Mouse (Mus musculus) embryo, embryonic 9.5 days (tissue): ENCODE measurements around the gene Rnf152.

ENCODE experiments used
- DNase-seq: peaks from one replicate; pipeline ENCODE4 v3.0.0-alpha.2; 2017; ENCODE audit errors: extremely low spot score

Gene Rnf152

DNA sequence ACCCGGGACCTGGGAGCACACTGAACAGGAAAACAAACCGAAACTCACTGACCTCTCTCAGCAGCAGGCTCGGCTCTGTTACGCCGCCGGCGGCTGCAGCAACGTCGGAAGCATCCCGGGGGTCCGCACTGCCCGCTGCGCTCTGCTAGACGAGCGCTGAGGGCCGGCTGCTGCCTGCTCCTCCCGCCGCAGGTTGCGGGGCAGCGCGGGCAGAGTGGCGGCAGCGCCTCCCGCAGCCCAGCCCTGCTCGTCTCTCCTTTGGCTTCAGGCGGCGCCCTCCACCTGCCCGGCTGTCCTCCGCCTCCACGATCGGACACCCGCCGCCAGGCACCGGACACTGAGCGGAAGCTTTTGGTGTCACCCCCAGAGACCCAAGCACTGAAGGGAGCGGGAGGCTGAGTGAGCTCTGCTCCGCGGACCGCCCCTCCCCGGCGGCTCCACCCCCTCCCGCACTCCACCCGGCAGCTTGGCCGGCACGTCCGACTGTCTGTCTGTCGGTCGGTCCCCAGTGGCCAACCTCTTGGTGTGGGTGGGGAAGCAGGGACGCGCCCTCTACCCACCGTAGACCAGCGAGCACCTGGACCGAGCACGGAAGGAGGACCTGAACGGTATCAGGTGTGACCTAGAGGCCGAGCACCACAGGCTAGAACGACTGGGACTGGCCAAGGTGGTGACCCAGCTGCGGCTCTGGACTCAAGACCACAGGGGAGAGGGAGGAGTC lies at the start of gene Rnf152:
Gene Rnf152 (minus strand): TSS at position 420 of the 721 bp plus-strand sequence.
- DNase-seq, result peak; percentile 64

DNA sequence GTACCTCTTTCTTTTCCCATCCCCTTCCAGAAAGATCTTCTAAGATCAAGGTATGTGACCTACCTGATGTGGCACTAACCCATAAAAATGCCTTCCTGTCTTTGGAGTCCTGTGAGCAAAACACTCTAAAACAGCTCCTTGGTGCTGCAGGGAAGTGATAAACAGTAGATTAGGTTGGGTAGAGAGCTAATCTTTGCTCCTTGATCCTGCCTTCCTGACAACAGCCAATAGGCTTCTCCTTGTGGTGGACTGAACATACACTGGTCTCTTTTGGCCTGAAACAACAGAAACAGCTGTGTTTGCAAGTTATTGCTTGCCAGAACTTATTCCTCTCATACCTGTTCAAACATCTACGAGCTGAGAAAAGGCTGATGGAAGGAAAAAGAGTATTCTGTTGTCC lies 46.3 kb upstream of the Rnf152 start:
- no peak for DNase-seq

DNA sequence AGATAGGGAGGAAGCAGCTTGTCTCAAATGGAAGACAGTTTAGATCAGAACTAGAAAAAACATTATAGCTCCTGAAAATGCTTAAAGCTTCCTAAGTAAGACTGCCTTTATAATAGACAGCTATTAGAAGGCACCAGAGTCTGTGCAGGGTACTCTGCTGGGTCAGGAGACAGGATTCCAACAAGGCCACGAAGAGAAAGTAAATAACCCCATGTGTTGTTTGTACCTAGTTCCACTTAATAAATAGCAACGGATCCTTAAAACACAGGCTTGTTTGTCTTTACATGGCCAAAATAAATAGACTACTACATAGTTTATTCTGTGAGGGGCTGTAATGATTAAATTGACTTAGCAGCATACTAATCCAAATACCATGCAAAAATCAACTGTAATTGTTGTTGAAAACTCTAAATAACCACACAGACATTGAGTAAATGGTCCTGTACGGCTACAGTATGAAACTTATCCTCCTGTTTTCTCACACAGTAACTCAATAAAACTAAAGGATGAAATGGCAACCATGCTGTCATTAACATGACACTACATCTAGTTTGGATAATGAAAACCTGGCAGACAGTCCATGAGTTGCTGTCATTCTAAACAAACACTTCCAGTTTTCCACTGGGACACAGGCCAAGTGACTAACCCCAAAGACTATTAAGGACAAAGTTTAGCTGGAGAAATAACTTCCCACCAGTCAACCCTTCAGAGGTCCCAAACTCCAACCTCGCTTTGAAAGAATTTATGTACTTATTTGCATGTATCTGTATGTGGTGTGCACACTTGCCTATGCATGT lies 27.8 kb upstream of the Rnf152 start:
- DNase-seq, result no peak

DNA sequence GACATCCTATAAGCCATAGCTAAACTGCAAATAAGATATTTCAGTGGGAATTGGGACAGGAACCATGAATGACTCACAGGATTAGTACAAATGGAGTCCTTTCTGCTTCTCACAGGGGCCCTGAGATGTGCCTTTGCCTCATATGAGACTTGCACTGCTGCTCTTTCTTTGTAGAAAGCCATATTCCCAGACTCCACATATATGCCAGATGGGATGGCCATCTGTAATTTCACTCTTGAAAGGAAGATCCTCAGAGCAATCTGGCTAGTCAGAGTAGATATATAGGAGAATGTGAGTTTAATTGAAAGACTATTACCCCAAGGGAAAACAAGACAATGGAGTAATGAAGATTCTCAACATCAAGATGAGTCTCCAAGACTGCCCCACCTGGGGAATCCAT lies 21.0 kb upstream of the Rnf152 start:
- no peak for DNase-seq

DNA sequence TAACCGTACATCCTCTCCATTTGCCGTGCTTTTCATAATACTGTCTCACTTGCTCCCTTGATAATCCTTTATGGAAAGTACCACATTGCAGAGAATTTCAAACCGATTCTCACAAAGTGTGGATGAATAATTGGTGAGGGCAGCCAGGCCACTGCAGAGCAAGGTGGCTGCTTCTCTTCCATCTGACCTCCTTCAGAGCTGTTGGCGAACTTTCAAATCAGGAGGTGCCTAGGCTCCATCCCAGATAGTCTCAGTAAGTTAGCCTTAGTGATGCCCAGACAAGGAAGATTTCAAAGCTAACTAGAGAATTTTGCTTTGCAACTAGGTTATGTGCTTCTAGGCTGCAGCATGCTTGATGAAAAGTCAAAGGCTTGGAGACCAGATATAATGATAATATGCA lies 18.1 kb upstream of the Rnf152 start:
- no peak for DNase-seq

DNA sequence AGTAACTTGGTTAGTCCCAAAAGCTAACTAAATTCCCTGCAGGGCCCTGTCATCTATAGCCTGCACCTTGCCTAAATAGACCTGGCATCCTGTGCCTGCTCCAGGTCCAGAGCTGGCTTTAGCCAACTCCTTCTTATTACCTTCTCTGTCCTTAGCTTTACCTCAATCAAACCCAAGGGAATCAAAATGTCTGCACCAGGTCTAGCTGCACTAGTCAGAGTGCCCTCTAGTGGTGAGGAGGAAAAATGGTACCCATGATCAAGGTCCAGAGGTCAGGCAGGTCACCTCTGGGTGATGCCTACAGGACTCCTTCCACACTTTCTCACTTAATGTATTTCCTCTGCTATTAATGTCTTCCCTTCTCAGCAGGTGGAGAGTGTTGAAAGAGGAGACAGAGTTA lies 6.2 kb upstream of the Rnf152 start:
- no peak for DNase-seq

DNA sequence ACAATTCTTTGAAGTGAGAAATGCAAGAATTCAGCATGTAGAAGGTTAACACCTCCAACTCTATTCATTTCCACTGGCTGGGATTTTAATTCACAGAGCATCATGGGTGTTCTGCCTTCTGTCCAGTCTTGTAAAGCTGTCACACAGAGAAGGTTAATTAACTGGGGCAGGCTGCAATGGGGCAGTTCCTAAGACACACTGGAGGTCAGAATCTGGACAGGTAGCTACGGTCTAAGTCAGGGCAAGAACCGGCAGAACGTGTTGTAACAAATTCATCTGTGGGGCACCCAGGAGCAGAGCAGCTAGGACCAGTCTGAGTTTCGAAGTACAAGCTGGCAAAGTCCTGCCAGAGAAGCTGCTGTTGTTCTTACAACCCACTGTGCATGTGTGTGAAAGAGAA lies 2.4 kb upstream of the Rnf152 start:
- no peak for DNase-seq

DNA sequence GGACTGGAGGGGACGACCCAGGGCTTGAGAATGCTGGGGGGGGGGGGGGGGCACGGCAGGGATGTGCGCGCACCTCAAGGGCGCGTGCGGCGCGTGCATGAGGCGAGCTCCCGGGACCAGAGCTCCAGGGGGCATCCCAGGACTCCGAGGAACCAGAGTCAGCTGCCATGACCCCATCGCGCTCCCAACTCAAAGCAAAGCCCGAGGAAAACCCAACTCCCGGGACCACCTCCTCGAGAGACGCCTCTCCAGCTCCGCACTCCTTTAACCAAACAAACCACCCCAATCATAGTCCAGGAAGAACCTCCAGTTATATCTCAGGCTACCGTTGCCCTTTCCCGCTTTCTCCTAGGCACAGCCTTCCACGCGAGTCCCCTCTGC lies 610 bp downstream of the Rnf152 start:
- DNase-seq, result no peak

DNA sequence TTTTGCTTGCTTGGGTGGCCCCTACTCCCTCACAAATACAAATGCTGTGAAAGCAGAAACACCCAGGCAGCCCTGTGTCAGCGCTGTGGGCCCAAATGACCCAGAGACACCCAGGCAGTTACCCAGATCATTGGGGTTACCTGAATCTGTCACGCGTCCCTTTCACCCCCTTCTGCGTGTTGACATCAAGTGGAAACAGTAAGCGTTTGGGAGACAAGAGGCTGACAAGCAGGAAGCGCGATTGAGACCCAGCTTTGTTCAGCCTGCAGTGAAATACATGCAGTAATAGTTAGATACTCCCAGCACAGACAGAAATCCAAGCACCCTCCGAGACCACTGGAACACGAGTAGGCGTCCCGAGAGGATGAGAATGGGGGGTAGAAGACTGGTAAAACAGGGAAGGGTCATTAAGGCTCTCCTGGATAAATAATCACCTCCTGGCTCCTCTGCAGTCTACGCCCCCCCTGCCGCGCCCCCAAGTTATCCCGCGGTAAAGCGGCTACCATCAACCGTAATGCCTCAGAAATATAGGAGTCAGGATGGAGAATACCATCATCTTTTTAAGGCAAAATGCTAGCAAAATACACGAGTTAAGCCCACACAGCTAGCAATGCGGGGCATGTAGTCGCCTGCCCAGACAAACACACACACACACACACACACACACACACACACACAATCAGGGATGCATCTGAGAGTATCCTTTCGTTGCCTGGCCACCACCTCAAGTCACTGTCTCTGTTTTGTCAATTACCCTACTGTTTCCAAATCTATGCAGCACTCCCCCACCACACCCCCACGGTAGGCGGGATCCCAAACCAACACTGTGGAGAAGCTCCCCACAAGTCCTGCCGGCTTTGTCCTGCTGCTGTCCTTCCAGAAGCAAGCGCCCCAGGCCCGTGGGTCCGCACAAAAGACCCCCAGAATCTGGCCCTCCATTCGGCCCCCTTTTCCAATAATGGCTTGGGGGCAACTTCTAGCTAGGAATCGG lies 1.3 kb downstream of the Rnf152 start:
- peak; percentile 11 for DNase-seq

DNA sequence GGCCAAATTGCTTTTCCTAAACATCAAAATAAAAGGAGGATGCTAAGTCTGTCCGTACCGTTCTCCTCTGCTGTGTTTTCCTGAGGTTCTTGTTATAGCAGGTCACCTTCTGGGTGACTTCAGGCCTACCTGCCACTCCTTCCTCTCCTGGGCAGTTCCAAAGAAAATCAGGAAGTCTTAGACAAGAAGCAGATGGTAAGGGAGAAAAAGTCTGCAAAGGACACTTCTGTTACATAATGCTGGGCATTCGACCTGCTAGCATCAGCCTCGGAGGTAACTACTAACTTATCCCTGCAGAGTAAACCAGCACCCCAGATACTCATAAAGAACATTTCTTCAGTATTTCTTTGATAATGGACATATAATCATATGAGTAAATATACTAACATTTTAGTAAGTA lies 4.7 kb downstream of the Rnf152 start:
- DNase-seq, result no peak

DNA sequence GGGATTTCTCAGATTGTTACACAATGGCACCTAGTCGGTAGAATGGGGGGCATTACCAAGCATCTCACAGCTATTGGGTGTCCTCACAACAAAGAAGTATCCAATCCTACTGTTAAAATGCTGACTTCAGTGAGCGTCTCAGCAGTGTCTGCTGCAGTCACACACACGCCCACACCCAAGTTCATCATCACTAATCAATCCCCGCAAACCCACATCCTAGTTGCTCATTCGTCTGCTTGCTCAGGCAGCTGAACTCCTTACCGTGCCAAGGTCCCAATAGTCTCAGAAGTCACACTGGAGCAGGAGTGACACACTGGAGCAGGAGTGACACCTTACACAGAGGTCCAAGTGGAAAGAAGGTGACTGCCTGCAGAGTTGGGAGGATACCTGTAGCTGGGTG lies 14.2 kb downstream of the Rnf152 start:
- no peak for DNase-seq

DNA sequence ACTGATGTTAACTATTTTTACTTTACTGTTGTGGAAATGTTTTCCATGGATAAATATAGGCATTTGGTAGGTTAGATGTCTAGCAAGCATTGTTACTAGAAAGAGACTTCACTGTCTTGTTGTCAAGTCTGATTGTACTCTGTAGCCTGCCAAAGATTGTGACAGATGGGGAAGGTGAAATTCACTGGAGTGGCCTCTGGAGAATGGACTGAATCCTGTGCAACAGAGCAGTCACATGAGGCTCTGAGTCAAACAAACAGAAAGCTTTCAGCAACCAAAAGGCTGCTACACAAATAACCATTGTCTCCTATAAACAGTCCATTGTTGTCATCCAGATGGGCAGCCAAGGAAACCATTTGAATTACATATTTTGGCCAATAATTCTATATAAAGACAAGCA lies 15.6 kb downstream of the Rnf152 start:
- no peak for DNase-seq

DNA sequence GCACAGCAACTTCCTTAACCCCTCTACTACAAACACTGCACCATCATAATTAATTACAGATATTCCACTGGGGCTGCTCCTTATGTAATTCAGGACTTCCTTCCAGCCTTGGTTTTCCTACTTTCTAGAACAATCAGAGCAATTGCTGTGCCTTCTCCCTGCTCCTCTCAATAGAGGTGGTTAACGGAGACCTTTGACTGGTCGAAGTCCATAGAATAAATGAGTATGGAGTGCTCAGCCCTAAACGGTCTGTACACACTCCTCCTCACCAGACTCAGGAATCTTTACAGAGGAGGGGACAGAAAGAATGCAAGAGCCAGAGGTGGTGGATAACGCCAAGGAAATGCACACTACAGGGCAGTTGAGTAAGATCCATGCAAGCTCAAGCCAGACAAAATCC lies 19.1 kb downstream of the Rnf152 start:
- DNase-seq, result no peak

DNA sequence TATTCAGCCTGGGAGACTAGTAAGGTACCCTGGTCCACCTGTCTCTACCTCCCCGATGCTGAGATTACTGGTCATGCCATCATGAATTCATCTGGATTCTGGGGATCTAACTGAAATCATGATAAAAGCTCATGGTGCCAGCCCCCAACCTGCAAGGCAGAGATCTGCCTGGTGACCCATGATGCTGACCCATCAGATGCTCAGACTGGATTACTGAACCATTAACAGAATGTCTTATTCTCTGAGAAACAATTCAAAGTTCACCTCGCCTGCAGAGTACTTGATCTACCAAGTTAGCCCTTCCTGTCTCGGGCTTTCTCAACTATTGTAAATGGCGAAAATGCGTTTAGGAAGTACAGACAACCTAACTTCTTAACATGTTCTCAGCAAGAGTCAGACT lies 20.4 kb downstream of the Rnf152 start:
- no peak for DNase-seq

DNA sequence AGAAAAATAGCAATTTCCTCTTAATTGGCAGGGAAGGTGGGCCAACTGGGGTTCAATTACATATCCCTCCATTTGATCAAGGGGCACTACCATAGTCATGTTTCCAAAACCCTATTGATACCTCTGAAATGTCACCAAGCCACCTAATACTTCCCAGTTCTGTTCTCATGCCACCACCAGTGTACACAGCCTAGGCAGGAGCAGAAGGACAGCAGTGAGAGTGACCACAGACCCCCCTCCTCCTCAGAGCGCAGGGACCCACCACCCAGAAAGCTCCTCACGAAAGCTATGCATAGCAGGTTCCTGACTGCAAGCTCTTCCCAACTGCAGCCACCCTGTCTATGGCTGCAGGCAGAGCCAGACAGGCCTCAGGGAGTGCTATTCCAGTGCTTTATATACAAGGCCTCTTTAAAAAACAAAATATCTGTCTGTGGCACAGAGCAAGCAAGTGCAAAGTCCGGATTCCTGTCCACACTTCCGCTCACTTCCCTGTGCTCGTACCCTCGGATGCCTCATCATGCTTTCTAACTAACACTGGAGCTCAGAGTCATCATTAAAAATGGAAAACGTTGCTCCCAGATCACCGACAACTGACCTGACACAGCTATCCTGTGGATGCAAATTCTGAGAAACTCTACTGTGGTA lies 24.3 kb downstream of the Rnf152 start:
- DNase-seq, result no peak

DNA sequence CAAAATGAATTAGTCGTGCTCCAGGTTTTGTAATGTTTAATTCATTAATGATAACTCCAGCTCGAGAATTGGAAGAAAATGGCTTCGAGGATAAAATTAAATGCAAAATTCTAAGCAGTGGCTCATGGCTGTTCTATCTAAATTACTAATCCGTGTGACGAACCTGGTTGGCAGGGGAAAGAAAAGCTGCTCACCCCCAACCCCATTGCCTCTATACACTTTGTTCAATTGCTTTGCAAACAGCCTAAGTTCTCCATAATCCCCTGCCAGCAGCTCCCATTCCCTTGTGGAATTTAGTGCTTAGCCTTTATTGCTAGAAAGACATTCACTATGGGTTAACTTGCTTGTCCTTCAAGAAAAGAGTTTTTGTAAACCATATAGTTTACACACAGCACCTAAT lies 24.9 kb downstream of the Rnf152 start:
- no peak for DNase-seq

DNA sequence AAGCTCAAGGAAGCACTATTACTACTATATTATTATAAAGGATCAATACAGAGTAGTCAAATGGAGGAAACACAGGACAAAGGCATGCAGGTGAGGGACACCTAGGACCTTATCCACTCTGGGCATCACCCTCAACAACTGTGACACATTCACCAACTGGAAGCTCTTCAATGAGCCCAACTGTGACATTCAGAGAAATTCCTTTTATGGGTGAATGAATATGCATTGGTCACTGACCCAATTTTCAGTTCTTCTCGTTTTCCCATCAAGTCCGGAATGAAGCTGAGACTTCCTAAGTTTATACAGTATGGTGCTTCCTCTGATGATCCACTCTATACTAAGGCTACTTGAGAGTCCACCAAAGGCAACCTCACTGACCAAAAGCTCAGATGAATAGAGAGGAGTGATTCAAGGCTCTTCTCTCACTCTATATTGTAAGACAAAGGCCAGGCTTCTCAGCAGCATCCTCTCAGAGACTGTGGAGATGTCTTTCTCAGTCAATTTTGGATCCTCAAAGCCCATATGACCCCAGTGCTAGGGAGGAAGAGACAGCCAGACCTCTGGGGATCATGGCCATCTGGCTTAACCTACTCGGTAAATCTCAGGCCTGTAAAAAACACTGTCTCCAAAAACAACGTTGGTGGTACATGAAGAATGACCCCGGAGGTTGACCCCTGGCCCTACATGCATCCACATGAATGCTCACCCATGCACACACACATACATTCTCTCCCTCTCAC lies 25.8 kb downstream of the Rnf152 start:
- DNase-seq, result no peak

DNA sequence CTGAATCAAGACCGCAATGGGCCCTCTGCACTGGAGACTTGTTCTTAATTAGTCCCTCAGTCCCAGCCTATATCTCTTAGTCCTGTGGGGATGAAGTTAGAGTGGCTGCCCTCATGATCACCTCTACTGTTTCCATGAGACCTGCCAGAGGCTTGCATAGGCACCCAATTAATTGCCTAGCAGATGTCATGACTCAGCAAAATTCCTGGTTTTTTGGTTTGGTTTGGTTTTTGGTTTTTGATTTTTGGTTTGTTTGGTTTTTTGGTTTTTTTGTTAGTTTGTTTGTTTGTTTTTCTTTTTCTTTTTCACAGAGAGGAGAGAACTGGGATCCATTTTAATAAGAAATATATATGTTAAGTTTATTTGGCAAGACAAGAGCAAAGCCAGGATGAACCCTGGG lies 28.7 kb downstream of the Rnf152 start:
- DNase-seq, result no peak

DNA sequence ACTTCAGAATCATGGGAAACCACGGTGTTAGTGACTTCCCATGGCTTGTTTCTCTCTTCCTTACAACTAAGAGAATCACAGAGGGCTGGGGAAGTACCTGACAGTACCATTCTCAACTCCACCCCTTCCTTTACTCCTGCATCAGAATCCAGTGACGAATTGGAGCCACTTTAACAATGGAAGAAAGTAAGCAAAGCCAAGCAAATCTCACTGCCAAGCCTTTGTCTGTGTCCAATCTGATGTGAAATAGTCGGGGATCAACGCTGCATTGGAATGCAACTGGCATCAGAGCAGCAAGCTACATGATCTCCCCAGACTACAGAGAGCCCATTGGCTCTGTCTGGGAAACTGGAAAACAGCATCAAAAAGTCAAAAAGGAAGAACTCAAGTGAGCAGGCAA lies 31.9 kb downstream of the Rnf152 start:
- DNase-seq, result no peak

DNA sequence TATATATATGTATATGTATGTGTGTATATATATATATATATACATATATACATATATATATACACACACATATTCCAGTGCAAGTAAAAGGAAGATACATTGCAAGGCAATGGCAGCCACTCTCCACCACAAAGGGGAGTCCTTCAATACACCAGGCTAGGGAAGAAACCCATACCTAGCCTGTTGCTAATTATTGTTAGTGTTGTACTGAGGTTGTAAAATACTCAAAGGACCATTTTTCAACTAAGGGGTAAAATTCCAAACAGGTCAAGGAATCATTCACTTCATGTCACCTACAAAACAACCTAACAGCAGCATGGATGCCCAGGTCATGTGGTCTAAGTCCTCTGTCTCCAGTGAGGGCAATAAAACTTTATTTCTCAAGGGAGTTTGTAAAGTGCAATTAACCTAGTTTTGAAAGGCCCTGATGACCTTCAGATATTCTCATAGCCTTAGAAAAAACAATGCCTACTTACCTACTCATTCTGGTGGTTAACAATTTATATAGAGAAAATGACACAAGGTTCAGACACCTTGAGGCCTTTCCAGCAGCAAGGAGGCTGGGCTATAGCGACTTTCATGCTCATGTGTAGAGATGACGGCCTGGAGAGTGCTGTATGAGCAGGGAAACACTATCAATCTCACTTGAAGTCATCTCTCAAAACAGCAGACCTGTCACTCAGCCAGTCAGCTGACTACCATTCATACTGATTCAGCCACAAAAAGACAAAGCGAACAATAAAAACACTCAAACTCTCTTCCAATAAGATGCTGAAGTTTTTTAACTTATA lies 42.3 kb downstream of the Rnf152 start:
- no peak for DNase-seq

DNA sequence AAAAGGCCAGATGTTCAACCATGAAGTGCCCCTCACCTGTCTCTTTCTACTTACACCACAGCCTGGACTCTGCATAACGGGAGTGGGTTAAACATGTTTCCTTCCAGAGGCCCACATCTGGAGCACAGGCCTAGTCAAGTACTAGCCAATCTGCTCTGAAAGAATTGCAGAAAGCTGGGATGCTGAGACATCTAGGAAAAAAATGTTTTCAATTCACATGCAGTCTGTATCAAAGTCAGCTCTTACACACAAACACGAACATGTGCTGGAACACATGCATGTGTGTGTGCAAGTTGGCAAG lies 44.0 kb downstream of the Rnf152 start:
- no peak for DNase-seq
